Mouse (Mus musculus) hindbrain, postnatal 0 days (tissue): ENCODE data around the gene Efna5. TPM values are rescaled to one million over a fixed set of nuclear protein-coding genes. Genes with fewer than 3 reads are reported as not detected.

Source experiments
- ATAC-seq: fragments of 200-750 bp; cut with Nextera tagmentation; 2 replicates; pipeline ENCODE4 v1.8.0; 2017; ENCODE audit warnings: mild to moderate bottlenecking, moderate TSS enrichment, moderate library complexity
- DNase-seq: peaks from one replicate; pipeline ENCODE4 v3.0.0-alpha.2; 2015; ENCODE audit warnings: low spot score
- H3K27ac ChIP-seq: fragments of 300-500 bp; sonication (generic); 2 replicates; pipeline ENCODE4 v1.5.1; 2014; ENCODE audit warnings: mild to moderate bottlenecking
- H3K27me3 ChIP-seq: fragments of 300-500 bp; sonication (generic); 2 replicates; pipeline ENCODE4 v1.6.1; 2014; ENCODE audit warnings: low read length, mixed read lengths; ENCODE audit not compliant: insufficient read depth
- H3K36me3 ChIP-seq: fragments of 300-500 bp; sonication (generic); 2 replicates; pipeline ENCODE4 v1.6.1; 2014; ENCODE audit warnings: low read length, mixed read lengths; ENCODE audit not compliant: insufficient read depth
- H3K4me1 ChIP-seq: fragments of 300-500 bp; sonication (generic); 2 replicates; pipeline ENCODE4 v1.6.1; 2014; ENCODE audit warnings: antibody characterized with exemption, low read length, mixed read lengths; ENCODE audit not compliant: insufficient read depth
- H3K4me2 ChIP-seq: fragments of 300-500 bp; sonication (generic); 2 replicates; pipeline ENCODE4 v1.6.1; 2014; ENCODE audit warnings: low read depth, mild to moderate bottlenecking, low read length, moderate library complexity, mixed read lengths
- H3K4me3 ChIP-seq: fragments of 300-500 bp; sonication (generic); 2 replicates; pipeline ENCODE4 v1.5.1; 2014; ENCODE audit warnings: low read length
- H3K9ac ChIP-seq: fragments of 300-500 bp; sonication (generic); replicated peaks from 2 replicates; pipeline ENCODE4 v1.6.1; 2014; ENCODE audit warnings: mild to moderate bottlenecking, low read length, moderate library complexity, mixed read lengths
- H3K9me3 ChIP-seq: fragments of 300-500 bp; sonication (generic); 2 replicates; pipeline ENCODE4 v1.6.1; 2016; ENCODE audit warnings: low read length, mixed read lengths
- CTCF ChIP-seq: IDR thresholded peaks from 2 replicates; pipeline ENCODE4 v1.5.1; 2016; ENCODE audit warnings: antibody characterized with exemption, control low read depth, low read depth
- WGBS: fragments of 180-500 bp; shearing (Covaris S2); extraction: QIAGEN DNeasy Blood & Tissue Kit; methylation state at CpG from one replicate; pipeline ENCODE4 v1.1.7; 2014; 5-methylcytosine and 5-hydroxymethylcytosine counted together
- polyA plus RNA-seq: library from polyadenylated mRNA; unstranded; fragments of >200 nt; fragmentation: Nextera tagmentation; extraction: Ambion mirVana; gene quantifications from 2 replicates; pipeline ENCODE4 v1.2.1, GENCODE M21; 2015
- total RNA-seq: library from RNA; depleted of rRNA; stranded (reverse); fragments of >200 nt; gene quantifications from 2 replicates; pipeline ENCODE4 v1.2.3, GENCODE M21; 2014

The Efna5 gene
- total and polyA plus RNA-seq, 2 experiments from 2014 or later: 5.3 to 40.2 TPM

GRCm38 (mm10) chr17:62592436-62593074 lies 288.6 kb downstream of the Efna5 start:
- Histone ChIP-seq H3K27ac (no peak overlapping the region), H3K4me3 (no peak overlapping the region), H3K27me3 (no peaks in the 10 kb centered on the region), H3K36me3 (no peaks in the 10 kb centered on the region), H3K9ac (no peak overlapping the region), H3K9me3 (no peaks in the 10 kb centered on the region), H3K4me1 (no peaks in the 10 kb centered on the region), H3K4me2 (no peak overlapping the region)
- TF ChIP-seq CTCF: no peak
- ATAC-seq: no peak
- DNase-seq: no peak
- WGBS: 67% methylated on average over 5 of the region's 5 CpGs

DNA sequence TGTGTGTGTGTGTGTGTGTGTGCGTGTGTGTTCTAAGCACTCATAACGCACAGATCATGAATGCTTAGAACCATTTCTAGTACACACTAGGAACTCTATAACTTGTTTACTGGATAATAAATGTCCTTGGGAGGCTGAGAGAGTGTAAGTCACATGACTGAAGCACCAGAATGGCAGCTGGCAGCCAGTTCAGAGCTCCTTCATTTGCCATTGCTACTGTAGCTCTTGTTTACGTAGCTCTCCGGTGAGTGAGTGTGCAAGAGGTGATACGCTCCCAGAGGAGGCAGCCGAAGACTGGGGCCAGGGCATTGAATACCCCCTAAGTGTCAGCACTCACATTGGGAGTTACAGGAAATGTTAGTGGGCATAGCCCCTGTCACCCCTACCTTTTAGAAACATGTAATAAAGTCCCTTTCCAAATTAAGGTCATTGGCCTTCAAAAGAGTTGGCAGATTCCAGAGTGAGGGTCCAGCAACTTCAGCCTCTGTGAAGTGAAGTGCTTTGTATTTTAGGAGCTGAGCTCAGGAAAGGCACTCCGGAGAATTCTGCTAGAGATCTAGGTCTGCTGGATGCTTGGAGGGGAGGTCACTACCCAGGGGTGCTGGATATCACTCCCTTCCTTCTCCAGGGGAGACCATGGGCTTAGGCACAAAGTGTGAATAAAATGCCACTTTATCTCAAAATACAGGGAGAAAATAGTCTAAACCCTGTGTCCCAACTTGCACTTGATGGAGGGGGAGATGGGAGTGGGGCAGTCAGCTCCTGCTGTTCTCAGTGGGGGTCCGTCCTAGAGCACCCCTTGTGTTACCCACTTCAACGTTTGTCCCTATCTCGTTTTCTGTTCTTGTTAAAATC lies 289.3 kb downstream of the Efna5 start:
- ATAC-seq (no peak), DNase-seq (no peak)
- Histone ChIP-seq H3K4me2 (no peak overlapping the region), H3K36me3 (no peaks in the 10 kb centered on the region), H3K9me3 (no peaks in the 10 kb centered on the region), H3K27me3 (no peaks in the 10 kb centered on the region), H3K4me3 (no peak overlapping the region), H3K9ac (no peak overlapping the region), H3K4me1 (no peaks in the 10 kb centered on the region), H3K27ac (no peak overlapping the region)
- no peak for TF ChIP-seq CTCF
- 61% methylated on average over 10 of the region's 10 CpGs for WGBS

DNA sequence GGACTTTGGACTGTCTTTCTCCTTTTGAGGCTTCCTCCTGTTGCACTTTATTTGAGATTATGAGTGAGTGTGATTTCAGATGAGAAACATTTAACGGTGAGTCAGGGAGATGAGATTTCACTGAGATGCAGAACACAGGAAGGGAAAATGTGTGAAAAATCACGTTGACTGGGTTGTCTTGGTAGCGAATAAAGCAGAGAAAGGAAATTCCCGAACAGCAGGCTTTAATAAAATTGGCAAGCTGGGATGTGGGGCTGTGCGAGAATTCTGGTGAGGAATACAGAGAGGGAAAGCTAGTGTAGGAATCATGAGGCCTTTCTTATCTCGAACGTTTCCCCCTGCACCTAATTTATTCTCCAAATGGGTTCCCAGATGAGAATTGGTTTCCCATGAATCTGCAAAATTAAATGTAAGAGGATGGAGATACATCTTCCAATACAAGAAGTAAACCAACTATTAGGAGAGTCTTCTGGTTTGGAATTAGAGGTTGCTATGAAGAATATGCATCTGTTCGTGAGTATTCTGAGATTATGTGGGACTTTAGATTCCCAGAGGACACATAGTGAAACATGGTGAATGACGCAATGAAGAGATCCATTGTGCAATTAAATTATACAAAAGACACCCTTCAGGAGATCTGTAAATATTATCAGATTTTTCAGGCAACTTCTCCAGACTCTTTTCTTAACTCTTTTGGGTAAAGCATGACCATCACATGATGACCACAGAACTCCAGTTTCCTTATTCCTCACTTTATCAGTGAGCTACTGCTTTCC lies 290.2 kb downstream of the Efna5 start:
- Histone ChIP-seq H3K9me3 (no peaks in the 10 kb centered on the region), H3K36me3 (no peaks in the 10 kb centered on the region), H3K9ac (no peak overlapping the region), H3K4me2 (no peak overlapping the region), H3K27me3 (no peaks in the 10 kb centered on the region), H3K4me1 (no peaks in the 10 kb centered on the region), H3K4me3 (no peak overlapping the region), H3K27ac (no peak overlapping the region)
- WGBS: 49% methylated on average over 9 of the region's 9 CpGs
- no peak for TF ChIP-seq CTCF
- ATAC-seq: no peak
- DNase-seq: no peak

DNA sequence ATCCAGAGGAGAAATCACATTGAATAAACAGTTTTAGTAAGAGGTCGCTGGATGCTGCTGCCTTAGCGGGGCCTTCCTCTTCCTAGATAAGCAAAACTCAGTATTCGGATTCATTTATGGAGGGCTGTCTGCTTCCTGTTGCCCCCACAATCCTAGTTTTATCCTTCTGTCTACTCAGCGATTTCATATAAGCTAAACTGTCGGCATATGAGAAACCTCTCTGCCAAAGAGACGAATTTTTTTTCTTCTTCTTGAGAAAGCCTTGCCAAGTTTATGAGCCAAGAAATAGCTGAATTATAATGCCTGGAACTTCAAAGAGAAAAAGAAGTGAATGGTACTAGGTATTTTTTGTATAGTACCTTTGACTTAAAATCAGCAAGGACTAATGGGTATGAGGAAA lies 301.0 kb downstream of the Efna5 start:
- Histone ChIP-seq H3K9me3 (no peaks in the 10 kb centered on the region; the same call in 1 of the 2 replicates), H3K4me2 (no peak overlapping the region), H3K4me1 (no peaks in the 10 kb centered on the region), H3K36me3 (no peaks in the 10 kb centered on the region), H3K27me3 (no peaks in the 10 kb centered on the region), H3K9ac (no peak overlapping the region), H3K27ac (no peak overlapping the region), H3K4me3 (no peak overlapping the region)
- no peak for TF ChIP-seq CTCF
- no peak for DNase-seq
- 76% methylated on average over 6 of the region's 6 CpGs for WGBS
- no peak for ATAC-seq

GRCm38 (mm10) chr17:62579618-62580017 lies 301.5 kb downstream of the Efna5 start:
- Histone ChIP-seq H3K27ac (no peak overlapping the region), H3K9me3 (no peaks in the 10 kb centered on the region; the same call in 1 of the 2 replicates), H3K36me3 (no peaks in the 10 kb centered on the region), H3K4me2 (no peak overlapping the region), H3K4me1 (no peaks in the 10 kb centered on the region), H3K27me3 (no peaks in the 10 kb centered on the region), H3K4me3 (no peak overlapping the region), H3K9ac (no peak overlapping the region)
- no peak for DNase-seq
- no peak for ATAC-seq
- no peak for TF ChIP-seq CTCF
- WGBS: 53% methylated on average over 6 of the region's 6 CpGs

DNA sequence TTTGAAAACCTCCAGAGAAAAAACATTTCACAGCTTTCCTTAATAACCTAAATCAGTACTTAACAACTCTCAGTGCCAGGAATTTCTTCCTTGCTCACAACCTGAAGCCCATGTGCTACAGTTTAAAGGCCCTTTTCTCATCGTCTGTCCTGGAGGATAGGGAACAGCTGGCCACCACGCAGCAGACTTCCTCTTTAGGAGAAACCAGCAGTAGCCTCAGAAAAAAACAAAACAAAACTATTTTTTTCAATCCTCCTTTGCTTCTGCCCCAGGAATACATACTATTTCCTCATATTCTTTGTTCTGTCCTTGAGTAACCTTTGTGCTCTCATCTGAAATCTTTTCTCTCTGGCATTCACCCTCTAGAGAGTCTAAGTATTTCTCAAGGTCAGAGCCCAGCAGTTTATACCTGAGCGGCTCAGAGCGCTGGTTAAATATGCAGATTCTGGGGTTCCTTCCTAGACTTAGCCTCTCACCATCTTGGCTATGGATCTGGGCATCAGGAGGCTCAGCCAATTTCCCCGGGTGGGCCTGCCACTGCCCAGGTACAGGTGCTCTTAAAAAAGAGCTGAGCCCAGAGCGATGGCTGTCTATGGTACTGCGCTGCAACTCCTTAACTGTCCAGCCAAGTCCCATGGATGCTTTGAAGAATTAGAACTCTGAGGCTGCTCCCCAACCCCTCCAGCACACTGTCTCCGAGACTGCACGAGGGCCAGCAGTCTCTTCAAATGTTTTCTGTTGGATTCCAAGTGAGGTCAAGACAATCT lies 306.4 kb downstream of the Efna5 start:
- Histone ChIP-seq H3K9me3 (no peaks in the 10 kb centered on the region), H3K27ac (no peak overlapping the region), H3K9ac (no peak overlapping the region), H3K4me1 (no peaks in the 10 kb centered on the region), H3K4me2 (no peak overlapping the region), H3K27me3 (no peaks in the 10 kb centered on the region), H3K4me3 (no peak overlapping the region), H3K36me3 (no peaks in the 10 kb centered on the region)
- WGBS: 80% methylated on average over 9 of the region's 9 CpGs
- DNase-seq (no peak), ATAC-seq (no peak)
- no peak for TF ChIP-seq CTCF
